Mouse (Mus musculus): ENCODE results near the gene Ldb3.

Gene Ldb3

DNA sequence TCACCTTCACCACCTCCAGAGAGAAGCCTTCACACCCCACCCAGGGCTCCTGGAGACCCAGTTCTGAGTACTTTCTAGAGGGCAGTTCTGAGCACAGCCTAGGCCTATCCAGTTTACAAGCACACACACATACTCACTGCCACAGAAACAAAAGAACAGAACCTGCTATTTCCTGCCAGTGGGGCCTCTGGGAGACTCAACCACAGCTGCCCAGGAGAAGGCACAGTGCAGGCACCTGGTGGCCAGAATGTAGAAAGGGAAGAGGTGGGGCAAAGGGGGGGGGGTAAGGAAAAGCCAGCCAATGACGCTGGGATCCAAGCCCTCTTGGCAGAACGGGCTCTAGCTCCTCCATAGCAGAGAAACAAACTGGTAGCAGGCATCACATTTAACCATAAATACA is 26.1 kb downstream of the Ldb3 start:
- DNase-seq (ENCODE audit: extremely low read depth, low read depth, low spot score) = no peak

DNA sequence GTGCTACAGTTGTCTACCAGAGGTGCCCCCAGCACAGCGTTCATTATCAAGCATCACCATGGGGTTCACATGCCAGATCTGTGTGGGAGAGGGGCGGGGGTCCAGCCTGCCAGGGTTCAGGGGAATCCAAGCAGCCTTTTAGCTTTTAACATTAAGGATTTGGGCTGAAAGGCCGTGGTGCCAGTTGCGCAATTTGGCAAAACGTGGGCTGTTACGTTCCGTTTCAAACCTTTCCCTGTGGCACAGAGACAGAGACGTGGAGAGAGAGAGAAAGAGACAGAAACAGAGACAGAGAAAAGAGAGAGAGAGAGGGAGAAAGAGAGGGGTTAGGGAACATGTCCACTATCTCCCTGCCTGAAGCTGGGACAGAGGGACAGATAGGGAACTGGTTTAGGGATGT is 26.8 kb downstream of the Ldb3 start:
- DNase-seq (ENCODE audit: extremely low read depth, low read depth, low spot score) = no peak

DNA sequence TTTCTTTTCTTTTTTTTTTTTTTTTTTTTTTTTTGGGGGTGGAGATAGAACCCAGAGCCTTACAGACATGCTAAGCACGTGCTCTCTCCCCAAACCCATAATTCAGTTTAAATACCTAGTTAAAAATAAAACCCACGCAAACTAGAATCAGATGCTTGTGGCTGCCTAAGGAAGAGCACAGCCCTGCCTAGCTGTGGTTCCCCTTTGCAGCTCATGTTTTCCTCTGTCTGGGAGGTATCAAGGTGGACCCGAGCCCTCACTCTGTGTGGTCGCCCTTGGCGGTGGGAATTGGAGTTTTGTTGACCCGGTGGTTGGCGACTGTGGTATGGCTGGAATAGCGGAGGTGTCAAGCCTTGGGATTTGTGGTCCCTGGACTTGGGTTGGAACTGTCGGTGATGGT is 29.5 kb downstream of the Ldb3 start:
- no peak for DNase-seq (ENCODE audit: extremely low read depth, low read depth, low spot score)

DNA sequence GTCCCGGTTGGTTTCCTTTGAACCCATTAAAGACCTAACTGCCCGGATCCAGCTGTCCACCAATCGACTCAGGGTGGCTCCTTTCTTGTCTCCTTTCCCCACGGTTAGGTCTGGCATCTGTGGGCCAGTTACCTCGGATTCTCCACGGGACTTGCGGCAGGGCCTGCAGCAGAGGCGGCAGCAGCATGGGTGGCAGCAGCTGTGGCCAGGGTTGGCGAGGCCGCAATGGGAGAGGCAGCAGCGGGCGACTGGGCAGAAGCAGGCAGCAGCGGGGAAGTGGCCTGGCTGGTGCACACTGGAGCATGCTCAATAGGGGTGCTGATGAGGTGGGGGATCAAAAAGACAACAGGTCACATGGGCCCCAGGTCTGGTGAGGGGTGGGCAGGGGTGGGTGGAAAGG is 33.3 kb downstream of the Ldb3 start:
- DNase-seq (ENCODE audit: extremely low read depth, low read depth, low spot score) = no peak

DNA sequence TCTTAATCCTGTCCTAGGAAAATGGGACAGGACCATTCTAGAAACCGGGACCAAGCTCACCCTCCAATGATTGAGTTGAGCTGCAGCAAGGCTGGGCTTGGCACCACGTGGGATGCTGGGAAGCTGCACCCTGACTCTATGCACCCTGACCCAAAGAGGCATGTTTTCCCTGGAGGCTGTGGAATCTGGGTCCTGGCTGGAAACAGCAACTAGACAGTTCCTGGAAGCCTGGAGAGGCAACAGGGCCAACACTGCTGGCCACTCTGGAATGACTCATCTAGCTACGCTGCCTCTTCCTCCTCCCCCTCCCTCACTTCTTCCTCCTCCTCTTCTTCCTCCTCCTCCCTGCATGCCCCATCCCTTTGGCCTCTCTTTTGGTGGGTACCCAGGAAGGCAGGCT is 34.4 kb downstream of the Ldb3 start:
- DNase-seq (ENCODE audit: extremely low read depth, low read depth, low spot score) = no peak

DNA sequence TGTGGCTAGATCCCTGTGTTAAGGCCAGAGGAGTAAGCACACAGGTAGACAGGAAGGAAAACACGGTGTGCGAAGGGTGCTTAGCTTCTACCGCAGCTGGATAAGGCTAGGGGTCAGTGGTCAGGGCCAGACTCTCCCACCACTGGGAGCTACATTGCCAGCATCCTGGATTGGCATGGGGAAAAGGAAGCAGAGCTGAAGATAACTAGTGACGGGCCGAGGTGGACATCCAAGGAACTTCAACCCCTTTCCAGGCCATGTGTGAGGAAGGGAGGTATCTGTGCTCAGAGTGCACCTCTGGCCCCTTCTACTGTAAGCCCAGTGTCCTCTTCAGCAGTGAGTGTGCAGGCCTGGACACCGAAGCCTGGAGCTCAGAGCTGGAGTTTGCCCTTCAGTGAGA is 35.0 kb downstream of the Ldb3 start:
- no peak for DNase-seq (ENCODE audit: extremely low read depth, low read depth, low spot score)

DNA sequence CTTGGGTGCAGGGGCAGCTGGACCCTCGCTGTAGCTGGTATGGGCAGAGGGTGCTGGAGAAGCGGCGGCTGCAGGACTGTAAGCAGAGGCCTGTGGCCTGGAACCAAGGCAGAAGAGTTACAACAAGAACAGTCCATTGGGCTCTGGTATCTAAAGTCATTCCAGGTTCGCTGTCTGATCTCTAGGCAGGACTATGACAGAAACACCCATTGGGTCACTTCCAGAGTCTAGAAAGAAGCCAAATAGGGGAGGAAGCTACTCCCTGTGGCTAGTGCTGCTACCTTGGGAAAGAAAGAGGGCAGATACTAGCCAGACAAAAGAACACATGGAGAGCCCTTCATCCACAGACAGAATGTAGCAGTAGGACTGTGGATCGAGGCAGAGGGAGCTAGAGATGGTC is 36.3 kb downstream of the Ldb3 start:
- no peak for DNase-seq (ENCODE audit: extremely low read depth, low read depth, low spot score)

DNA sequence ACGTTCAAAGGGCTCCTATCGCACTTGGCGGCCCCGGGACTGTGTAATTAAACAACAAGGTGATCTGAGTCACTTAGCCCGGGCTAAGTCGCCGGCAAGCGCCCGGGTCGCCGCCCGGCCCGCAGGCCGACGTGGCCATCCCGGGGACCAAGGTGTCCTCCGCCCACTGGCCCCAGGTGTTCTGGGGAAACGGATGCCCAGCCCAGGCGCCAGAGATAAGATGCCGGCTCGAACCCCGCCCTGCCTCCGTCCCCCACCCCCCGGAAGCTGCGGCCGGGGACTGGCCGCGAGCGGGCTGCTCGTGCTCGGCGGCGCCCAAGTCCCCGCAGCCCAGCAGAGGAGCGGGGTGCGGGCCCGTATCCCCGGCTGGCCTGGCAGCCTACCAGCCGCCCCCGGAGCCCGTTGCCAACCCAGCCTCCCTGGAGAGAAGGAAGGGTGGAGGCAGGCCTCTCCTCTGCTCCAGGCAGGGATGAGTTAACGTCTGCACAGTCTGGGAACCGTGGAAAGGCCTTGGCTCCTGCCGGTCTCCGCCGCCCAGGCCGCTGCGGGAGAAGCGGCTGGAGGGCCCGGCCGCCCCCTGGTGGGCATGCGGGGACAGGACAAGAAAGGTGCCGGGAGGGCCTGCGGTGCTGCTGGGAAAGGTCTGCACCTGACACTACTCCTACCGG is 39.3 kb downstream of the Ldb3 start:
- no peak for DNase-seq (ENCODE audit: extremely low read depth, low read depth, low spot score)

DNA sequence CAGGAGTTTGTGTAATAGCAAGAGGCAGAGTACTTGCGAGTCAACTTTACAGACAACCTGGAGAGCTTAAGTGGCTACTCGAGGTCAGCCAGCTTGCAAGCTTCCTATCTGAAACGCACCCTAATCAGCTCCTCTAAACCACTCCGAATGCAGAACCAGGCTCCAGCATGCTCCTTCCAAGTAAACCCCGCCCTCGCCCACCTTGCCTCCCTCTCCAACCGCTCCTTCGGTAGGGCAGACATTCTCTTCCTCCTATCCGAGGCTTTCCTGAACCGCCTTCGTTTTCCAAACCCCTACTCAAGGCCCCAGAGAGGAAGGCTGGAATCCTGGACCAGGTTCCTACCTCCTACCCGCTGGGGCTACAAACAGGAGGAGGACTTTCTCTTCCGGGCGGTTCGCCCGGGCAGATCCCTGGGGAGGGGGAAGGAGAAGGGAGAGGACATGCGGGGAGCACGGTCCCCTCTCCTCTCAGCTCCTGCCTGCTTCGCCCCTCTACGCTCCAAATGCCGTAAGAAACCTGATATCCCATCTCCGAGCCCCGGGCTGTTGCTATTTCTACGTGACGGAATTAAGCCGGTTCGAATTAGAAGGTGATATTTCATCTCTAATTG is 40.0 kb downstream of the Ldb3 start:
- DNase-seq (ENCODE audit: extremely low read depth, low read depth, low spot score) = no peak

DNA sequence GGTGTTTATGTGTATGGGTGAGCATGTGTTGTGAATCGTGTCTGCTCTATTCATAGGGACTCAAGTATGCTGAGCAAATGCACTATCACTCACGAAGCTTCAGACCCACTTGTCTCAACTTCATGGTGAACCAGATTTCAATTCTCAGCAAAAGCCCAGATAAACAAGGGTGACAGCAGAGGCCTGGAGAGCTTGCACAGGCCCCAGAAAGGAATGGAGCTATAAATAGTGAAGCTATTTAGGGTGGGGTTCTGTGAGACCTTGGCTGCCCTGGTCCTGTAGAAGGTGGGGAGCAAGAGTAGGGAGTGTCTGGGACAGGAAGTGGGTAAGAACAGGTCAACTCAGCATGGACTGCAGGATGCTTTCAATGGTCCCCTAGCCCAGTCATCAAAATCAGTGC is 43.9 kb downstream of the Ldb3 start:
- DNase-seq (ENCODE audit: extremely low read depth, low read depth, low spot score) = no peak

DNA sequence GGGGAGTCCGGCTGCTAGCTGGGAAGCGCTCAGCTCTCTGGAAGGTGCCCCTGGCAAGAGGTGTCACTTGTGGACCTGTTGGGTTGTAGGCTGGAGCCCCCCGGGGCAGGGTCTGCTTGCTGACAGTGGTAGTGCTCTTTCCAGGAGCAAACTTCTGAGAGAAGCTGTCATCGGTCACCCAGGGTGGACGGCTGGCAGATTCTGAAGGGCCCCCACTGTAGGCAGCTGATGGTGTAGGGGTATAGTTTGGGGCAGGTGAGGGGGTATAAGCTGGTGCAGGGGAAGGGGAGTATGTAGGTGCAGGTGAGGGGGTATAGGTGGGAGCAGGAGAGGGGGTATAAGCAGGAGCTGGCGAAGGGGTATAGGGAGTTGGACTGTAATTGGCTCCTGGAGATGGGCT is 44.5 kb downstream of the Ldb3 start:
- DNase-seq (ENCODE audit: extremely low read depth, low read depth, low spot score) = no peak

DNA sequence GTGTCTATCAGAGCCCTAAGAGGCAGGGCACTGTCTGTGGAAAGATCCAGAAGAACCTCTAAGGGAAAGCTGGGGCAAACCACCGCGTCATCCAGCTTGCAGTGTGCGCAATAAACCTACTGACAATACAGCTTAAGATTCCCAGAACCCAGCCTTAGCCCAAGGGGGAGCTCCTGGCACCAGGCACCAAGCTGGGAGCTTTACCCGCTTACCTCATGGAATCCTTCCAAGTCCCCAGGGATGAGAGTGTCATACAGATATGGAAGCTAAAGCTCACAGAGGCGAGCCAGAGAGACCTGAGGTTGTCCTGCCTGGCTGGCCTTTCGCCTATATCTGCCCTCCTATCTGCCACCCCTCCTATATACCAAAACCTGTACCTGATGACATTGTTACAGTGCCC is 44.9 kb downstream of the Ldb3 start:
- no peak for DNase-seq (ENCODE audit: extremely low read depth, low read depth, low spot score)

DNA sequence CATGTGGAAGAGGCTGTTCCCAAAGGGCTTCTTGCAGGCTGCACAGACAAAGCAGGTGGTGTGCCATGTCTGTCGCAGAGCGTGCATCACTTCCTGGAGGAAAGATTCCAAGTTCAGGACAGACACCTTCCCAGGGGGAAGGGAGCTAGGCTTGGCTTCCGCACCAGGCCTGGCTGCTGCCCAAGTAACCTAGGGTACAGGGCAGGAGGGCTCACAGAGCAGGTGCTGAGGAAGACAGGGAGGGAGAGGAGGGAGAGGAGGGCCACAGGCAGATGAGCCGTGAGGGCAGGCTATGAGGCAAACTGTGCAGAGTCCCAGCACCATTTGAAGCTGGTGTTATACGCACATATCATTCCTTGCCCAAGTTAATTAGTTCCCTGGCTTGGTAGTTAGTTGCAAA is 46.6 kb downstream of the Ldb3 start:
- no peak for DNase-seq (ENCODE audit: extremely low read depth, low read depth, low spot score)

DNA sequence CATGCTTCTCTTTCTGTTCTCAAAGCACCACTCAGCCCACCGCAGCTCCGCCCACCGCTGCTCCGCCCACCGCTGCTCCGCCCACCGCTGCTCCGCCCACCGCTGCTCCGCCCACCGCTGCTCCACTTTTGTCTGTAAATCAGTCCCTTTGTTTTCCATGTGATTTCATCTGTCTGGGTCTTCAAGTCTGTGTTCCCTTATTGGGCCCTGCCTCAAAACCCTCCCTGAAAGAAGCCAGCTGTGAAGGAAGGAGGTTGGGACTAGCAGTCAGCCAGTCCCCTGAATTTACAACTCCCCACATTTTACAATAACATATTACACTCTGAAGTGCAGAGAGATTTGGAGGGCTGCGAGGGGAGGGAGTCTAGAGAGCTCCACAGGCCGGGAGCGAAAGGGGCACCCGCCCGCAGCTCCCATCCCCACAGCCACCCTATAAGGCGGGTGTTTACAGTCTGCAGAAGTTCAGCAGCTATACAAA is 47.8 kb downstream of the Ldb3 start:
- no peak for DNase-seq (ENCODE audit: extremely low read depth, low read depth, low spot score)

DNA sequence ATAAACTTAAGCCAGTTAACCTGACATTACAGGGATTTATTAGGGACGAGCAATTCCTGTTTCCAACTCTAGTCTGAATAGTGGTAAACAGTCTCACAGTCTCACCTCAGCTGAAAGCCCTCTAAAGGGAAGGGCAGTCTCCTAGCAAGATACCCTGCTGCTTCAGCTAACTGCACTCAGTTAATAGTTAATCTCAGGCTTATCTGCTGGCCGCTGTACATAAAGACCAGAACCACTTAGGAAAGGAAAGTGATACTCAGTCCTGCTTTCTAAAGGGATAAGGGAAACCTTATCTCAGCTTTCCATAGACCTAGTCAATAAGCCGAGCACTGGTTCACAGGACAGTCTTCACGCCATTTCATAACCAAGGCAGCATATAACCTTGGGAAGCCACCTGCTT is 52.6 kb downstream of the Ldb3 start:
- no peak for DNase-seq (ENCODE audit: extremely low read depth, low read depth, low spot score)

DNA sequence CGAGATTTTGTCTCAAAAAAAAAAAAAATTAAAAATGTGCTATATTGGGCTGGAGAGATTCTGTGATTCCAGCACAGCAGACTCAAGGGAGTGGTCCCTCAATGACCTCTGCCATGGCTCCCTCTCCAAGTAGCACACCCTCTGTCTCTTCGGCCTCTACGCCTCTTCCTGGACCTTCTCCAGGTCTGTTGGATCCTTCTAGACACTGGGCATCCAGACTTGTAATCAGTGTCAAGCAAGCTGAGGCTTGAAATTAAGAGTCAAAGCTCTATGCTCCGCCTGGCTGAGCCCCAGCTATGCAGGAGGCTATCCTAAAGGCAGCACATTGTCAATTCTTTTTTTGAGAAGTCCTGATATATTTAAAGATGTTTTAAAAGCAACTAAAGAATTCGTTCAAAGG is 54.9 kb downstream of the Ldb3 start:
- DNase-seq (ENCODE audit: extremely low read depth, low read depth, low spot score) = peak; percentile 56

DNA sequence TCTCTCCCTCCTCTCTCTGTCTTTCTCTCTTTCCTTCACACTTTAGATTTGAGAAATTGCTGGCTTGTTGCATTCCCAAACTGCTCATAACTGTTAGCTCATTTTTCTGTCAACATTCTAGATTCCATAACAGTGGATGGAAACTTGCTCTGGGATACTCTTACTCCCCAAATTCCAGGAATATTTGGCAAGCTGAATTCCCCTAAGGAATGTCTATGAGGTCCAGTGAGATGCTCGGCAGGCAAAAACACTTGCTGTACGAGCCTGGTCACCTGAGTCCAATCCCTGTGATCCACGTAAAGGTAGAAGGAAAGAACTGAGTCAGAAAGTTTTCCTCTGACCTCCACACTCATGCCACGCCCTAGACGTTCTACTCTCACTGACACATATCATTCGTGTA is 55.9 kb downstream of the Ldb3 start:
- DNase-seq (ENCODE audit: extremely low read depth, low read depth, low spot score) = no peak

DNA sequence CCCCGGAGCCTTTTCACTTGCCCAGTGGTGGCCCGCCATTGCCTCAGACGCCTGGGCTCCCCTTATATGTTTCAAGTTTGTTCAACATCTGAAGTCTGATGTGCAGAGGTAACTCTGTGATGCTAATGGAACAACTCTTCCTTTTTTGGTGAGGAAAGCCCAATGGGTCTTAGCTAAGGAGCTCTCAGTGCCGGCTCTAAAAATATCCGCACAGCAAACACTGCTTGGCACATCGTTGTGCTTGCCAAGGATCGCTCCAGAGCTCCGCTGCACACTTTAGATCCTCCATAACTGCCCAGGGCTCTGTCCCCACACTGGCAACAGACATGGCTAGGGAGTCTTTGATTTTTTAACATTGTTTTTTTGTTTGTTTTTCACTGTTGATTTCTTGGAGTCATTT is 59.7 kb downstream of the Ldb3 start:
- DNase-seq (ENCODE audit: extremely low read depth, low read depth, low spot score) = no peak

DNA sequence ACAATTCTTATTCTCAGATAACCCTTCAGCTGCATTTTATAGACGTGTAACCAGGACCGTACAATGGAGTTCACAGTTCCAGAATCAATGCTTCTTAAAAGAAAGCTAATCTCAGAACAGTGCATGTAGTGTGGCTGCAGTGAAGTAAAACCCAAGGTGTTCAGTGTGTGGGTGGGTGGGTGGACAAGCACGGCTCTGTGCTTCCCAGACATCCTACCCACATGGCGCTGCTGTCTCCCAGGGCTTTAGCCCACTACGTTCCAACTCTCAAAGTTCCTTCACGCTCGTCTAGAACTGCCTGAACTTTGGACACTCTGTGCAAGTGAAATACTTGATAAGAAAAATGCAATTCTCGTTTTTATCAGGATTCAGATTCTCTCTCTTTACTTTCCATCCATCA is 65.8 kb downstream of the Ldb3 start, which contains the start of gene 9230112D13Rik:
Gene 9230112D13Rik (minus strand): TSS at position 101 of the 400 bp plus-strand sequence.
- DNase-seq (ENCODE audit: extremely low read depth, low read depth, low spot score) = no peak

DNA sequence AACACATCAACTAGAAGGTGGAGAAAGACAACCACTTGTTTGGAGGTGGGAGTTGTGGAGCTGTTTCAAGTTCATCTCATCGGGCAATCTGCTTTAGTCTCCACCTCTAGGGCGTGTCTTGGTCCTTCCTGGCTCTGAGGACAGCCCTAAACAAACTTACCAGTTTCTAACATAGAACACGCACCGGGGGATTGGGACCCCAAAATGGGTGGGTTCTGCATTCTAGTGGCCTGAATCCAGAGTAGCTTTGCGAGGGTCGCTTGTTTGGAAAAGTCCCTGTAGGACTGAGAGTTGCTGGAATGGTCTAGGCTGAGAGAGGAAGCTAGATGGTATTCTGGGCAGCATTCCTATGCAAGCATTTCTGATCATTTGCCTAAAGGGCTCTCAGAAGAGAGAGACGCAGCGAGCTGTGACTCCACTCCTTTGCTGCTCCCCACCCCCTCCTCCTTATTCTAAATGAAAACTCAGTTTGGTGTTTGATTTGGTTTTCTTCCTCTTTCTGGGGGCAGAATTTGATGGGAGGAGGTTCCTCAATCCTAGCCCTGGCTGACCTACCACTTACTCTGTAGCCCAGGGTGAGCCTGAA is 70.4 kb downstream of the Ldb3 start:
- DNase-seq (ENCODE audit: extremely low read depth, low read depth, low spot score) = no peak

DNA sequence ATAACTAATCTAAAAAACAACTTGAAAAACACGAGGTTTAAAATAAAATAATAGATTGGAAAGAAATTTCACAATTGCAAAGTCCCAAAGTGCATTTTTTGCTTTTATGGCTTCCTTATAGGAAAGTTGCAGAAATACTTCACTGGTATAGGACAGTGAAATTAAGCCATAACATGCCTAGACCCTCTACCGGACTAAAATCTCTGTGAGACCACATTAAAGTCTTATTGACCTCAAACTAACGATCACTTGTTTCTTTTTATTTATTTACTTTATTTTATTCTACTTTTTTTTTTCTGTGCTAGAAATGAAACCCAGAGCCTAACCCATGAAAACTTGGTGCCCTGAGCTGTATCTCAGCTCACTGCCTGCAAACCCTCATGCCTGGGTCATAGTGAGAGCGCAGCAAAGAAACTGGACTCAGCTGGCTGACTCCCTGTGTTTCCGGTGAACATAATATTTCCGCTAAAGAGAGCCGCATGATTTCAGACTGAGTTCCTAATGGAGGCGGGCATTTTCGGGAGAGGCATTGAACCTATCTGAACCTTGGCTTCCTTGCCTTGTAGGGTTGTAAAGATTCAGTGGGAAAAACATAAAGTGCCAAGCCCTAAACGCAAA is 71.4 kb downstream of the Ldb3 start:
- DNase-seq (ENCODE audit: extremely low read depth, low read depth, low spot score) = no peak

DNA sequence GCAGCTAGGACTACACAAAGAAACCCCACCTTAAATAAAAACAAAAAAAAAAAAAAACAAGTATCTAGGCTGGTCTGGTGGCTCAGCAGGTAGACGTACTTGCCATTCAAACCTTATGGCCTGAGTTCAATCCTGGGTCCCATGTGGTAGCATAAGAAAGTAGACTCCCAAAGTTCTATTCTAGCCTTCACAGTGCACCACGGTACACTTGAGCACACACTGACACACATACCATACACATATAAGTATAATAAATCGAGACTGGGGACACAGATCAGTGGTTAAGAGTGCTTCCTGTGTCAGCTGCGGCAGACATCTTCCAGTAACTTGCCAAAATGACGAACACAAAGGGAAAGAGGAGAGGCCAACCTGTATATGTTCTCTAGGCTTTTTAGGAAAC is 72.6 kb downstream of the Ldb3 start:
- no peak for DNase-seq (ENCODE audit: extremely low read depth, low read depth, low spot score)
